Mouse (Mus musculus): Measurements from ENCODE around the gene Cpt1c. TPM values are rescaled to one million over a fixed set of nuclear protein-coding genes. Genes with fewer than 3 reads are reported as not detected.
A peak's percentile ranks its signal among the peaks of the same experiment; 100 is the strongest.

Gene Cpt1c
- polyA plus RNA-seq, 1 experiment from 2014 or later, result 15.0 TPM

DNA sequence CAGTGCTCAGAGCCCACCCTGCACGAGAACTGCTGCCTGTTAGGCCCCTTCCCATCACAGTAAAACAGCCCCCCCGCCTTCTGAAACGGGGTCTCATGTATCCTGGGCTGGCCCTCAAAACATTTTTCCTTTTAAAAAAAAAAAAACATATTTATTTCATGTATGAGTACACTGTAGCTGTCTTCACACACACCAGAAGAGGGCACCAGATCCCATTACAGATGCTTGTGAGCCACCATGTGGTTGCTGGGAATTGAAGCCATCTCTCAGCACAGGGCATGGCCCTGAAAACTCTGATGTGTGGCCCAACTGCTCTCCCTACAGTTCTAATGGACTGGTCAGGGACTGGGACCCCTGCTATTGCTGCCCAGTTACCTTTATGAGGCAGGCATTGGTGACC, 3.6 kb upstream of the Cpt1c start:
- no peak overlapping the region for H3K27ac ChIP-seq
- H3K9ac ChIP-seq, result no peak overlapping the region
- H3K4me3 ChIP-seq, result no peak overlapping the region
- no peaks in the 10 kb centered on the region for H3K9me3 ChIP-seq
- peaks cover 64% of the 10 kb centered on the region for H3K36me3 ChIP-seq
- H3K4me2 ChIP-seq, result no peak overlapping the region
- ATAC-seq (ENCODE audit: borderline replicate concordance, extremely low read depth, low FRiP score, low TSS enrichment), result no peak
- peaks cover 7% of the 10 kb centered on the region; the same call in 1 of the 2 replicates for H3K4me1 ChIP-seq
- WGBS, result 85% methylated on average over 3 of the region's 3 CpGs
- H3K27me3 ChIP-seq, result no peaks in the 10 kb centered on the region

DNA sequence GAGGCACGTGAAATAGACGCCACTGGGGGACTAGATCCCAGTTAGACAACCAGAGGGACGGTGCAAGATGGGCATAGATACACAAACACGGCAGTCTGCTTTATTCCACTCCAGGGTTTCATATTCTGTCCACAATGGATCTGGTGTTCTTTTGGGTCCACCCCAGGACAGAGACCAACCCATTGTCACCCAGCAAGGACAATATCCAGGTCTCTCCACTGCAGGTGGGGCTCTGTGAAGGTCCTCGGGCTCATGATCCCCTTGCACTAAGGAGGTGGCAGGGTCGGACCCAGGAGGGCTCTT, 417 bp upstream of the Cpt1c start:
- no peaks in the 10 kb centered on the region for H3K27me3 ChIP-seq
- H3K4me3 ChIP-seq, result no peak overlapping the region
- no peak for ATAC-seq (ENCODE audit: borderline replicate concordance, extremely low read depth, low FRiP score, low TSS enrichment)
- H3K4me1 ChIP-seq, result peaks cover 15% of the 10 kb centered on the region
- H3K9ac ChIP-seq, result no peak overlapping the region
- peak overlapping the region; percentile 78; the same call in 1 of the 2 replicates for H3K4me2 ChIP-seq
- WGBS, result 15% methylated on average over 6 of the region's 6 CpGs
- H3K27ac ChIP-seq, result 0 out of 2 replicates have a peak overlapping the region, but pooled peaks have one; percentile 7
- H3K36me3 ChIP-seq, result peaks cover 42% of the 10 kb centered on the region
- no peaks in the 10 kb centered on the region for H3K9me3 ChIP-seq

DNA sequence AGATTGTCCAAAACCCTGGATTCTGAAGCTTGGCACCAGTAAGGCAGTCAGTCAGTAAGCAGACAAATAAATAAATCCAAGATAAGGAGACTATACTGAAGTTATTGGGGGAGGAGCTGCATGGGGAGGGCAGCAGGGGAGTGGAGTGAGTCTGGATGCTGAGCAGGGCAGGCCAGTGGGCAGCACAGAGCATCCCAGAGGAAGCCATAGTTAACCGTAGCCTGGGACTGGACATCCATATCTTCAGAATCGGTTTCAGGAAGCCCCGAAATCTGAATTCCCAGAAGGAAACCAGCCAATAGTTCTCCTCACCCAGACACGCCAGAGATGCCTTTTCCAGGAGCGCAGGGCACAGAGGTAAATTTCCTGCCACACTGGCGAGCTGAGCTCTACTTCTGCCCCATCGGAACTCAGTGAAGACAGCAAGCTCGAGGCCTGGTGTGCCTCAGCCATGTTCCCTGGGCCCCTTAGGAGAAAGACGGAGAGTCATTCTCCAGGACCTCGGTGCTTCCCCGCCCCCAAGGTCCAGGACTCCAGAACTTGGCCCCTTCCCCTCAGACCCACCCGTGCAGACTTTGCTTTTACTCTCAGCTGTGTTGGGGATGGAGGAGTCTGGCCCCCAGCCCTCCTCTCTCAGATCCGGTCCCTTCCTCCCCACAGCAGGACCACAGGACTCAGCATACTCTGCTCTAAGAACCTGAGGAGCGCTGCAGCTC, 1.1 kb downstream of the Cpt1c start:
- H3K4me3 ChIP-seq, result peak overlapping the region; percentile 46
- H3K27me3 ChIP-seq, result no peaks in the 10 kb centered on the region
- 35% methylated on average over 14 of the region's 14 CpGs for WGBS
- no peak for ATAC-seq (ENCODE audit: borderline replicate concordance, extremely low read depth, low FRiP score, low TSS enrichment)
- peak overlapping the region; percentile 12; the same call in 1 of the 2 replicates for H3K27ac ChIP-seq
- H3K9ac ChIP-seq, result peak overlapping the region; percentile 7; the same call in 1 of the 2 replicates
- H3K4me1 ChIP-seq, result peaks cover 15% of the 10 kb centered on the region
- peaks cover 27% of the 10 kb centered on the region for H3K36me3 ChIP-seq
- peak overlapping the region; percentile 78 for H3K4me2 ChIP-seq
- no peaks in the 10 kb centered on the region for H3K9me3 ChIP-seq

DNA sequence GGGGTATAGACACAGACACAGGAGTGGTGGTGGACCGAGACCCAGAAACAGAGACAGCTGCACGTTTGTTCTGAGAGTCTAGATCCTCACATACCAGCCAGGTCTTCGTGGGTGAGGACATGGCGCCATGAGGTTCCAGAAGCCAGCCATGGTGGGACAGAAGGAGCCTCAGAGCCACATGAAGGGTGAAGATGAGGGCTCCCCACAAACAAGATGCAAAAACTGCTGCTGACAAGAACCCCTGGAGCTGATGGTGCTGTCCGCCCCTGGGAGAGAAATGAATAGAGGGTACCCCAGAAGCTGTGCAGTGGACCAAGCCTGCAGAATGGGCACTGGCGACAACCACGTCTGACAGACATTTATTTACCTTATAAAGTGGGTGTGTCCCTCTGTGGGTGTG, 3.5 kb downstream of the Cpt1c start:
- H3K4me3 ChIP-seq, result peak overlapping the region; percentile 59
- 0 out of 2 replicates have a peak overlapping the region, but pooled peaks have one; percentile 91 for H3K27ac ChIP-seq
- peaks cover 3% of the 10 kb centered on the region; the same call in 1 of the 2 replicates for H3K36me3 ChIP-seq
- peaks cover 15% of the 10 kb centered on the region for H3K4me1 ChIP-seq
- H3K9me3 ChIP-seq, result no peaks in the 10 kb centered on the region
- H3K4me2 ChIP-seq, result peak overlapping the region; percentile 76
- ATAC-seq (ENCODE audit: borderline replicate concordance, extremely low read depth, low FRiP score, low TSS enrichment), result no peak
- H3K9ac ChIP-seq, result 0 out of 2 replicates have a peak overlapping the region, but pooled peaks have one; percentile 44
- 53% methylated on average over 7 of the region's 7 CpGs for WGBS
- no peaks in the 10 kb centered on the region for H3K27me3 ChIP-seq

DNA sequence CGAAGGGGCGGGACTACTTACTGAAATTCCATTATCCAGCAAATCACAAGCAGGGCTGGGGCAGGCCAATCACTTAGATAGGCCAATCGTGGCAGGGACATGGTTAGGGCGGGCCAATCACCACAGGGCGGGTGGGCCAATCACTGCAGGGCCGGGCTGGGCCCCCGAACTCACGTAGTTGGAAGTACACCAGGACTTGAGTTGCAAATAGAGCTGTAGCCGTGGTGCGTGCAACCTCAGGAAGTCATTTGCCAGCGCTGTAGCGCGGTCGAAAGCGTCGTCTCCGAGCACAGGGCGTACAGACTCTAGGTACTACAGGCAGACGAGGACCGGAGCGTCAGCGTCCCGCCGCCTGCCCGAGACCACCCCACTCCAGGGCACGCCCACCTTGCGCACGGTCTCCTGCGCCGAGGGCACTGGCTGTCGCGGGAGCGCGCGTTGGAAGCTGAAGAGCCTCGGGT, 4.4 kb downstream of the Cpt1c start:
- Histone ChIP-seq H3K4me3 (peak overlapping the region; percentile 59), H3K4me1 (peaks cover 15% of the 10 kb centered on the region), H3K4me2 (peak overlapping the region; percentile 76), H3K36me3 (0 out of 2 replicates have a peak, but pooled peaks cover 7% of the 10 kb centered on the region), H3K9me3 (no peaks in the 10 kb centered on the region), H3K27me3 (no peaks in the 10 kb centered on the region), H3K27ac (peak overlapping the region; percentile 91), H3K9ac (peak overlapping the region; percentile 44)
- WGBS, result under 1% methylated on average over 36 of the region's 36 CpGs
- ATAC-seq (ENCODE audit: borderline replicate concordance, extremely low read depth, low FRiP score, low TSS enrichment), result peak; percentile 96

DNA sequence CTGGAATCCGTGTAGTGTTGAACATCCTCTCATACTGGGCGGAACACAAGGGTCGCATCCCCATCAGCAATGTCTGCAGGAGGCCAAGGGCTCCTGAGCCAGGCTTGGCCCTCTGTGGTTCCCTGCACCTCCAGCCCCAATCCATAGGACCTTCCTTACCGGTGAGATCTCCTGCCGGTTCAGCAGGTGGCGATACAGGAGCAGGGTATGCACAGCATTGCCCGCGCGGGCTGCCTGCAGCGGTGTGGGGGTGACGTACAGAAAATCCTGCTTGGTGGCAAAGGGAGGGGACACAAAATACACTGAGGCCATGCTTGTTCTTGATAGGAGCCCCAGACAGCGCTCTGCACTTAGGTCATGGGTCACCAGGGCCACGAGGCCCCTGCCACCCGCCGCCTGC, 8.0 kb downstream of the Cpt1c start:
- no peak overlapping the region for H3K27ac ChIP-seq
- no peak overlapping the region for H3K4me2 ChIP-seq
- 53% methylated on average over 15 of the region's 15 CpGs for WGBS
- H3K9me3 ChIP-seq, result no peaks in the 10 kb centered on the region
- no peak for ATAC-seq (ENCODE audit: borderline replicate concordance, extremely low read depth, low FRiP score, low TSS enrichment)
- H3K4me1 ChIP-seq, result peaks cover 10% of the 10 kb centered on the region
- peaks cover 13% of the 10 kb centered on the region; the same call in 1 of the 2 replicates for H3K36me3 ChIP-seq
- no peaks in the 10 kb centered on the region for H3K27me3 ChIP-seq
- no peak overlapping the region for H3K4me3 ChIP-seq
- H3K9ac ChIP-seq, result no peak overlapping the region

DNA sequence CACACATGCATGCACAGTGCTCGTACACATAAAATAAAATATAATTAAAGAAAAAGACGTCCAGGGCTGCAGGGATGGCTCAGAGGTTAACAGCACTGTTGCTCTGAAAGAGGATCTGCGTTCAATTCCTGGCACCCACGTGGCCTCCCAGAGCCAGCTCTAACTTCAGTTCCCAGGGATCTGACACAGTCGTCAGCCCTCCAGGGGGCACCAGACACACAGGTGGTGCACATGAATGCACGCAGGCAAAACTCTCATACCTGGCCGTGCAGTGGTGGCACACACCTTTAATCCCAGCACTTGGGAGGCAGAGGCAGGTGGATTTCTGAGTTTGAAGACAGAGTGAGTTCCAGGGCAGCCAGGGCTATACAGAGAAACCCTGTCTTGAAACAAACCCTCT, 8.7 kb downstream of the Cpt1c start:
- H3K4me3 ChIP-seq, result no peak overlapping the region
- peaks cover 13% of the 10 kb centered on the region; the same call in 1 of the 2 replicates for H3K36me3 ChIP-seq
- no peak overlapping the region for H3K4me2 ChIP-seq
- no peaks in the 10 kb centered on the region for H3K27me3 ChIP-seq
- no peak overlapping the region for H3K9ac ChIP-seq
- ATAC-seq (ENCODE audit: borderline replicate concordance, extremely low read depth, low FRiP score, low TSS enrichment), result no peak
- H3K27ac ChIP-seq, result no peak overlapping the region
- 75% methylated on average over 7 of the region's 7 CpGs for WGBS
- H3K4me1 ChIP-seq, result peaks cover 4% of the 10 kb centered on the region
- H3K9me3 ChIP-seq, result no peaks in the 10 kb centered on the region

DNA sequence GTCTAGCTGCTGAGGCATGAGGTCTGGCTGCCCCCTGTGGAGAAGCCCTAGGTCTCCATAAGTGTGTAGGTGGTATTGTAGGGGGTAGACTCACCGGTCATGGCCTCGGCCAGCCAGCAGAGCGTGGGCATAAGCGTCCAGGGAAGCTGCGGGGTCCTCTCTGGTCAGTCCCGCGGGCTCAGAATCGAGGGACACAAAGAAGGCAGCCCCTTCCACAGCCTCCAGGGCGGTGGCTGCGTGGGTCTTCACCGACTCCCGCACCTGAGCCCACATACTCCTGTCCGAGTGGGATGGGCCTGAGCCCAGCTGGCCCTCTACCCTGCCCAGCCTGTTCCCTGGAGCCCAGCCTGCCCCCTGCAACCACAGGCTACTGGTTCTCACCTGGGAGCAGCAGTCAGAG, 9.7 kb downstream of the Cpt1c start:
- Histone ChIP-seq H3K4me2 (no peak overlapping the region), H3K27ac (no peak overlapping the region), H3K27me3 (no peaks in the 10 kb centered on the region), H3K9ac (no peak overlapping the region), H3K36me3 (peaks cover 13% of the 10 kb centered on the region; the same call in 1 of the 2 replicates), H3K4me3 (no peak overlapping the region), H3K9me3 (no peaks in the 10 kb centered on the region), H3K4me1 (no peaks in the 10 kb centered on the region)
- 90% methylated on average over 13 of the region's 13 CpGs for WGBS
- ATAC-seq (ENCODE audit: borderline replicate concordance, extremely low read depth, low FRiP score, low TSS enrichment), result no peak

DNA sequence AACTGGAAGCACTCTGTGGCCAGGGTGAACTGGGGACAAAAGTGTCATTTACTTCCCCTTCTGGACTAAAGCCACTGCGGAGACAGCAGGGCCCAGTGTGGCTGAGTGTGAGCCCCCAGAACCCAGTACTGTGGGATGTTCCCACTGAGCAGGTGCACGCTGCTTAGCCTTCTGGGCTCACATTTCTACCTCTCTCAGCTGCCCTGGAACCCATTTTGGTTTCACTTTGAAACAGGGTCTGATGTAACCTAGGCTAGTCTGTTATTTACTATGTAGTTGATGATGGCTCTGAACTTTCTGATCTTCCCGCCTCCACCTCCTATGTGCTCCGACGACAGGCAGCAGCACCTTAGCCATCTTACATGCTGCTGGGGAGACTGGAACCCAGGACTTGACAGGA, 11.8 kb downstream of the Cpt1c start:
- no peaks in the 10 kb centered on the region for H3K9me3 ChIP-seq
- H3K27ac ChIP-seq, result no peak overlapping the region
- ATAC-seq (ENCODE audit: borderline replicate concordance, extremely low read depth, low FRiP score, low TSS enrichment), result no peak
- no peak overlapping the region for H3K4me3 ChIP-seq
- no peaks in the 10 kb centered on the region for H3K4me1 ChIP-seq
- no peaks in the 10 kb centered on the region for H3K27me3 ChIP-seq
- no peak overlapping the region for H3K9ac ChIP-seq
- 86% methylated on average over 5 of the region's 5 CpGs for WGBS
- H3K4me2 ChIP-seq, result no peak overlapping the region
- peaks cover 13% of the 10 kb centered on the region; the same call in 1 of the 2 replicates for H3K36me3 ChIP-seq

DNA sequence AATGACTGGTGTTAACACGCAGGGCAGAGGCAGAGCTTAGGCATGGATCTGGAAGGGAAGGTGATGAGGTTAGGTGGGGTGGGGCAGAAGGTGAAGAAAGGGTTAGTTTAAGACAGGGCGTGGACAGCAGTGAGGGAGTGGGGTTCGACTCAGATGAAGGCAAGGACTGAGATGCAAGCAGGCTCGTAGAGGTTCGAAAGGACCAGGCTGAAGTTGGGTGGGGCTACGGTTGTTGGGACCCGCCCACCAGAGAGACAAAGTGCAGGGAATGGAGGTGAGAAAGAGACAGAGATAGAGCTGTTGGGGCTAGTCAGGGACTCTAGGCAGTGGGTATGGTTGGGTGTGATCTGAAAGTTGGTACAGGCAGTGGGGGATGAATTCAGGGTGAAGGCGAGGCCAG, 12.3 kb downstream of the Cpt1c start:
- no peaks in the 10 kb centered on the region for H3K27me3 ChIP-seq
- H3K9me3 ChIP-seq, result no peaks in the 10 kb centered on the region
- ATAC-seq (ENCODE audit: borderline replicate concordance, extremely low read depth, low FRiP score, low TSS enrichment), result no peak
- H3K27ac ChIP-seq, result no peak overlapping the region
- H3K4me3 ChIP-seq, result no peak overlapping the region
- WGBS, result 57% methylated on average over 8 of the region's 8 CpGs
- peaks cover 13% of the 10 kb centered on the region; the same call in 1 of the 2 replicates for H3K36me3 ChIP-seq
- no peak overlapping the region for H3K4me2 ChIP-seq
- H3K4me1 ChIP-seq, result no peaks in the 10 kb centered on the region; the same call in 1 of the 2 replicates
- no peak overlapping the region for H3K9ac ChIP-seq

DNA sequence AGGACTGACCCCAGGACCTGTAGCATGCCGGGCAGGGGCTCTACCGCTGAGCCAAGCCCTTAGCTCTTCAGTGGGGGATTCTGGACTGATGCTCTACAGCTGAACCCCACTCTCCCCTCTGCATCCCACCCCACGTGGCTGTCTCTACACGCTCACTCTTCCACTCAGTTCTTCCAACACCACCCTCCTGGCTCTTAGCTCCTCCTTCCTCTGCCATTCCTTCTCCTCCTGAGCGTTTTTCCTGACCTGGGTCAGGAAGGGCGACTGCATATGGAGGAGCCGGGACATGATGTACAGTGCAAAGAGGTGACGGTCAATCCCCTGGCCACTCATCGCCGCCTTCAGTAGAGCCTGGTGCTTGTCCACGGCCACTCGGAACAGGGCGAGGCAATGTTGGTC, 14.1 kb downstream of the Cpt1c start:
- no peak overlapping the region for H3K9ac ChIP-seq
- H3K27ac ChIP-seq, result no peak overlapping the region
- H3K36me3 ChIP-seq, result peaks cover 7% of the 10 kb centered on the region; the same call in 1 of the 2 replicates
- no peaks in the 10 kb centered on the region; the same call in 1 of the 2 replicates for H3K4me1 ChIP-seq
- WGBS, result 85% methylated on average over 13 of the region's 13 CpGs
- ATAC-seq (ENCODE audit: borderline replicate concordance, extremely low read depth, low FRiP score, low TSS enrichment), result no peak
- H3K4me3 ChIP-seq, result no peak overlapping the region
- no peak overlapping the region for H3K4me2 ChIP-seq
- H3K9me3 ChIP-seq, result no peaks in the 10 kb centered on the region
- H3K27me3 ChIP-seq, result no peaks in the 10 kb centered on the region

DNA sequence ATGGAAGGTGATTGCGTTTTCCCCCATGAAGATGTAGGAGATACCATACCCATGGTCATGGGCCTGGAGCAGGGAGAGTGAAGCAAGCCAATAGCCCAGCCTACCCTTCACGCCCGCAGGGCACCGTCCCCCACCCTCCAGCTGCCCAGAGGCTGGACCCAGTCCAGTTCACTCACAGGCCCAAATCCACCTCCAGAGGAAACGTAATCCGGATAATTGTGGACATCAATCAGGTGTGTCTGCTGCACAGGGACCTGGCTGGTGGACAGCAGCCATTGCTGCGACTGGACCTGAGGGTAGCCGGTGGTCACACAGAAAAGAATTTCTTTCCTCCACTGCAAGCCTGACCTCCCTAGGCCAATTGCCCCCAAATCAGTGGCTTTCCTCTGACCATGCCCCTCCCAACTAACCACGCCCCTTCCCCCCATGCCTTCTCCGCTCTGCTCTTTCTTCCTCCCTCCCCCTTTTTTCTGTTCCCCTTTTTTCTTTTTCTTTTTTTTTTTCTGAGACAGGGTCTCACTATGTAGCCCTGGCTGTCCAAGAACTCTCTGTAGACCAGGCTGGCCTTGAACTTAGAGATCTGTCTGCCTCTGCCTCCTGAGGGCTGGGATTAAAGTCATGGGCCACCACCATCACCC, 14.7 kb downstream of the Cpt1c start:
- Histone ChIP-seq H3K4me3 (no peak overlapping the region), H3K9me3 (no peaks in the 10 kb centered on the region), H3K4me2 (no peak overlapping the region), H3K27ac (no peak overlapping the region), H3K4me1 (no peaks in the 10 kb centered on the region; the same call in 1 of the 2 replicates), H3K27me3 (no peaks in the 10 kb centered on the region), H3K36me3 (peaks cover 6% of the 10 kb centered on the region; the same call in 1 of the 2 replicates), H3K9ac (no peak overlapping the region)
- ATAC-seq (ENCODE audit: borderline replicate concordance, extremely low read depth, low FRiP score, low TSS enrichment), result no peak
- WGBS, result 84% methylated on average over 10 of the region's 10 CpGs
